Mouse (Mus musculus) midbrain, embryonic 11.5 days (tissue): ENCODE data around the gene Gm32802. TPM values are rescaled to one million over a fixed set of nuclear protein-coding genes. Genes with fewer than 3 reads are reported as not detected.
"Not testable (repeated sequence)": the region's sequence is repeated elsewhere in the genome, so short reads cannot be mapped to it uniquely, and the experiment has no call there.

ENCODE experiments used
- ATAC-seq: fragments of 200-750 bp; cut with Nextera tagmentation; 2 replicates; pipeline ENCODE4 v1.8.0; 2017; ENCODE audit warnings: moderate TSS enrichment, moderate library complexity; ENCODE audit not compliant: low FRiP score
- DNase-seq: peaks from one replicate; pipeline ENCODE4 v3.0.0; 2015; ENCODE audit warnings: low spot score; ENCODE audit errors: missing footprints
- H3K27ac ChIP-seq: fragments of 300-500 bp; sonication (generic); 2 replicates; pipeline ENCODE4 v1.5.1; 2014; ENCODE audit warnings: low read depth, low read length
- H3K27me3 ChIP-seq: fragments of 300-500 bp; sonication (generic); 2 replicates; pipeline ENCODE4 v1.6.1; 2014; ENCODE audit warnings: mild to moderate bottlenecking, low read length, moderate library complexity, mixed read lengths; ENCODE audit not compliant: control insufficient read depth, insufficient read depth
- H3K36me3 ChIP-seq: fragments of 300-500 bp; sonication (generic); 2 replicates; pipeline ENCODE4 v1.6.1; 2014; ENCODE audit warnings: mild to moderate bottlenecking, low read length, moderate library complexity, mixed read lengths; ENCODE audit not compliant: control insufficient read depth, insufficient read depth
- H3K4me1 ChIP-seq: fragments of 300-500 bp; sonication (generic); 2 replicates; pipeline ENCODE4 v1.6.1; 2014; ENCODE audit warnings: low read length; ENCODE audit not compliant: control insufficient read depth, insufficient read depth
- H3K4me2 ChIP-seq: fragments of 300-500 bp; sonication (generic); 2 replicates; pipeline ENCODE4 v1.6.1; 2014; ENCODE audit warnings: mild to moderate bottlenecking, moderate library complexity
- H3K4me3 ChIP-seq: fragments of 300-500 bp; sonication (generic); 2 replicates; pipeline ENCODE4 v1.5.1; 2014; ENCODE audit warnings: low read depth, low read length
- H3K9ac ChIP-seq: fragments of 300-500 bp; sonication (generic); 2 replicates; pipeline ENCODE4 v1.6.1; 2014; ENCODE audit warnings: low read length
- H3K9me3 ChIP-seq: fragments of 300-500 bp; sonication (generic); 2 replicates; pipeline ENCODE4 v1.6.1; 2016; ENCODE audit warnings: low read length; ENCODE audit not compliant: control insufficient read depth
- WGBS: fragments of 180-500 bp; shearing (Covaris S2); extraction: QIAGEN DNeasy Blood & Tissue Kit; methylation state at CpG from one replicate; pipeline ENCODE4 v1.1.7; 2014; 5-methylcytosine and 5-hydroxymethylcytosine counted together
- polyA plus RNA-seq: library from polyadenylated mRNA; unstranded; fragments of >200 nt; fragmentation: Nextera tagmentation; extraction: Ambion mirVana; gene quantifications from 2 replicates; pipeline ENCODE4 v1.2.1, GENCODE M21; 2014

The Gm32802 gene
- 0.08 TPM in 2 replicates for polyA plus RNA-seq

GRCm38 (mm10) chr10:118258388-118258787 lies at the start of gene Gm32802:
TSS of gene Gm32802 (plus strand) at chr10:118258688.
- not testable (repeated sequence) for H3K27ac ChIP-seq, DNase-seq, H3K9ac ChIP-seq, H3K36me3 ChIP-seq, ATAC-seq, H3K4me2 ChIP-seq, H3K4me3 ChIP-seq, H3K27me3 ChIP-seq, H3K9me3 ChIP-seq, H3K4me1 ChIP-seq
- no CpG with 5 or more reads among the region's 13 CpGs for WGBS

GRCm38 (mm10) chr10:118215719-118216393 lies 42.6 kb upstream of the Gm32802 start:
- not testable (repeated sequence) for H3K9ac ChIP-seq, H3K27me3 ChIP-seq, ATAC-seq, DNase-seq, H3K4me1 ChIP-seq, H3K4me2 ChIP-seq, H3K4me3 ChIP-seq, H3K27ac ChIP-seq, H3K9me3 ChIP-seq, H3K36me3 ChIP-seq
- 84% methylated on average over 2 of the region's 4 CpGs for WGBS

GRCm38 (mm10) chr10:118227629-118228028 lies 30.9 kb upstream of the Gm32802 start:
- H3K4me1 ChIP-seq, H3K27me3 ChIP-seq, DNase-seq, H3K9ac ChIP-seq, ATAC-seq, H3K4me2 ChIP-seq, H3K9me3 ChIP-seq, H3K36me3 ChIP-seq, H3K27ac ChIP-seq, H3K4me3 ChIP-seq: not testable (repeated sequence)
- WGBS, result no CpG with 5 or more reads among the region's 2 CpGs

GRCm38 (mm10) chr10:118232607-118233006 lies 25.9 kb upstream of the Gm32802 start:
- not testable (repeated sequence) for ATAC-seq, H3K9me3 ChIP-seq, H3K36me3 ChIP-seq, H3K4me2 ChIP-seq, H3K4me1 ChIP-seq, DNase-seq, H3K27me3 ChIP-seq, H3K27ac ChIP-seq, H3K4me3 ChIP-seq, H3K9ac ChIP-seq
- WGBS, result no CpG with 5 or more reads among the region's 5 CpGs

- H3K4me1 ChIP-seq, H3K27ac ChIP-seq, H3K36me3 ChIP-seq, H3K4me2 ChIP-seq, ATAC-seq, H3K27me3 ChIP-seq, H3K9me3 ChIP-seq, DNase-seq, H3K4me3 ChIP-seq, H3K9ac ChIP-seq: not testable (repeated sequence)
- WGBS, result no CpG with 5 or more reads among the region's 13 CpGs
These were observed 17.8 kb upstream of the Gm32802 start, which contains the start of gene Gm32717 for GRCm38 (mm10) chr10:118240680-118241079. TSS of gene Gm32717 (minus strand) at chr10:118240780.

- not testable (repeated sequence) for H3K27me3 ChIP-seq, DNase-seq, H3K4me2 ChIP-seq, H3K27ac ChIP-seq, H3K36me3 ChIP-seq, H3K4me1 ChIP-seq, ATAC-seq, H3K9me3 ChIP-seq, H3K4me3 ChIP-seq, H3K9ac ChIP-seq
- WGBS, result 88% methylated on average over 11 of the region's 11 CpGs
These were observed 9.4 kb upstream of the Gm32802 start for GRCm38 (mm10) chr10:118249006-118249595.

- Histone ChIP-seq H3K9me3 (no peaks in the 10 kb centered on the region), H3K4me2 (no peak overlapping the region), H3K27ac (no peak overlapping the region), H3K4me3 (no peak overlapping the region), H3K4me1 (no peaks in the 10 kb centered on the region), H3K36me3 (no peaks in the 10 kb centered on the region), H3K9ac (no peak overlapping the region), H3K27me3 (no peaks in the 10 kb centered on the region)
- peak; percentile 86 for ATAC-seq
- DNase-seq, result peak; percentile 93
- WGBS, result 48% methylated on average over 10 of the region's 10 CpGs
These were observed 7.6 kb upstream of the Gm32802 start for GRCm38 (mm10) chr10:118250852-118251295.

- no CpG with 5 or more reads among the region's 8 CpGs for WGBS
- not testable (repeated sequence) for DNase-seq, ATAC-seq
These were observed 10.3 kb downstream of the Gm32802 start for GRCm38 (mm10) chr10:118268812-118269211.

GRCm38 (mm10) chr10:118271416-118271815 lies 12.9 kb downstream of the Gm32802 start:
- not testable (repeated sequence) for H3K4me3 ChIP-seq, H3K27ac ChIP-seq, H3K9ac ChIP-seq, ATAC-seq, H3K9me3 ChIP-seq, H3K27me3 ChIP-seq, H3K36me3 ChIP-seq, H3K4me2 ChIP-seq, DNase-seq, H3K4me1 ChIP-seq
- no CpG with 5 or more reads among the region's 2 CpGs for WGBS

More at GRCm38 (mm10) chr10:118268812-118269211, 10.3 kb downstream of the Gm32802 start:
- H3K36me3 ChIP-seq, H3K9ac ChIP-seq, H3K9me3 ChIP-seq, H3K27ac ChIP-seq, H3K4me1 ChIP-seq, H3K4me3 ChIP-seq, H3K4me2 ChIP-seq, H3K27me3 ChIP-seq: not testable (repeated sequence)
